Mouse (Mus musculus): ENCODE data around the gene Hist1h4c.

- no peak for TF ChIP-seq TAL1 (IDR thresholded peaks at IDR 0.05; ENCODE audit: low read length)
- TF ChIP-seq GATA1 (IDR thresholded peaks at IDR 0.05; ENCODE audit: low read length) = no peak
These were observed 41.0 kb upstream of the Hist1h4c start for GRCm38 (mm10) chr13:23739069-23739921.

Measured in erythroblast, embryonic 14.5 days (primary cell).